Mouse (Mus musculus) ovary, postnatal 36 days (tissue): Measurements from ENCODE around the gene Thegl.
A peak's percentile ranks its signal among the peaks of the same experiment; 100 is the strongest.

Experiments
- DNase-seq: peaks from one replicate; pipeline ENCODE4 v3.0.0; 2022; ENCODE audit warnings: low spot score, mixed read lengths

The Thegl gene

GRCm38 (mm10) chr5:77052616-77053015 is 36.8 kb downstream of the Thegl start:
- no peak for DNase-seq

GRCm38 (mm10) chr5:77056881-77057440 is 41.1 kb downstream of the Thegl start:
- no peak for DNase-seq

GRCm38 (mm10) chr5:77060363-77060762 is 44.5 kb downstream of the Thegl start:
- no peak for DNase-seq

DNA sequence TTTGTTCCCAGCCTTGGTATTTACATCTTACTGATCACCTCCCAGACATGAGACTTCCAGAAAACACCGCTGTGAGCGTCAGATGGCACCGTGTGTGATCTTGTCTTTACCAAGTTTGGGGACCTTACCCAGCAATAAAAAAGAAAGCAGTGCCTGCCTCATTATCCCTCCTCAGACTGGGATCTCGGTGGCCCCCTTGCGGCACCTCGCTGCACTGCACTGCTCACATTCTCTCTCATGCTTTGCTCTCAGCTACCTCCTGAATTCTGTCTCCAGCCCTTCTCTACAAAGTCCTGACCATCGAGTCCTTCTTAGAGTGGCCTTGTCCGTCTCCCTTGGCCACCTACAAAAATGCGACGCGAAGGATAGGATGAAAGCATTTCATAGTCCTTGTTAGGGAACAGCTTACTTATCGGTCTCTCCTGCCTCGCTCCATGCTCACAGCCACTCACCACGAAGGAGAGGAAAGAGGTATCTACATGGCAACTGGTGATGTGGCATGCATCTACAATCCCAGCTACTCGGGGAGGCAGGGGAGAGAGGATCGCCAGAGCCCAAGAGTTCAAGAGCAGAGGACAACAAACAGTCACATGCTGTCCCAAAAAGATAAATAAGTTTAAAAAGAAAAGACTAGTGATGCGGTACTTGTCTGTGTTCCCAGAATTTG is 45.7 kb downstream of the Thegl start:
- DNase-seq: peak; percentile 60

GRCm38 (mm10) chr5:77067321-77067720 is 51.5 kb downstream of the Thegl start:
- no peak for DNase-seq

DNA sequence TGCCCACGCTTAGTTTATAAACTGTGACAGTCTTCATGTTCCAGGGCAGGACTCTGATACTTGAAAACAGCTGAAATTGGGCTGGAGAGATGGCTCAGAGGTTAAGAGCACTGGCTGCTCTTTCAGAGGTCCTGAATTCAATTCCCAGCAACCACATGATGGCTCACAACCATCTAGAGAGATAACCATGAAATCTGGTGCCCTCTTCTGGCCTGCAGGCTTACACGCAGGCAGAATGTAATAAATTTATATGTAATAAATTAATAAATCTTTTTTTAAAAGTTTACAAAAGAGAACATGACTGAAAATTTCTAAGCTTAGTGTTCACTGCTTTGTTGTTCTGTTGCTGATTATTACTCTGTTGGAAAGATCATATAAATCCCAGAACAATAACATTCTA is 55.2 kb downstream of the Thegl start:
- DNase-seq: no peak

- DNase-seq: no peak
Measured at GRCm38 (mm10) chr5:77071626-77072025, 55.8 kb downstream of the Thegl start.

DNA sequence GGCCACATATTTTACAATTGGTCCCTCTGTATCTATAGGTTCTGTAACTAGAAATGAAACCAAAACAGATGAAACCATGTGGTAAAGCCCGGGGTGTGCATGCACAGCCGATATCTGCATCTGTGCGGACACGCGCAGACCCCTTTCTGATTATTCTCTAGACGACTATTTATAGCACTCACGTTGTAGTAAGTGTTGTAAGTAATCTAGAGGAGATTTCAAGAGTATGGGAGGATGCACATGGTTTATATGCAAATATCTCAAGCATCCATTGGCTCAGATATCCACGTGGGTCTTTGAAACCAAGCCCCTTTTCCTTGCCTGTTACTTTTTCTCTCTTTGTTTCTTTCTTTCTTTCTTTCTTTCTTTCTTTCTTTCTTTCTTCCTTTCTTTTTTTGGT is 58.0 kb downstream of the Thegl start:
- DNase-seq: no peak

GRCm38 (mm10) chr5:77074914-77075313 is 59.1 kb downstream of the Thegl start:
- DNase-seq: peak; percentile 38

GRCm38 (mm10) chr5:77075951-77076350 is 60.1 kb downstream of the Thegl start:
- no peak for DNase-seq

DNA sequence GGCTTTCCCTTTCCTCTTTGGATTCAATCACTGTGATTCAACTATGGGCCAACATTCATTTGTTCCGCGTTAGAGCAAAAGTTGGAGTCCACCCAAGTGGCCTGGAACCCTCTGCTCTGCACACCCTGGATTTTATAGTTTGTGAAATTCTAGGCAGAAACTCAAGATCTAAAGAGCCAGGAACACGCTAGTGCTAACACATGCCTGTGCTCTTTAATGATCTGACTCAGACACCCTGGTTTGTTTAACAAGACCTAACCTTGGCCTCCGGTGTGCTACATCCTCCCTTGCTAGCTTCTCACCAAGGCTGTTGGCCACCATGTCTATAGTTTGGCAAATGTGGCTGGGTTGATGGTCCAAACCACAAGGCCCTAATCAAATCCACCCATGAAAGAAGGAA is 64.9 kb downstream of the Thegl start:
- no peak for DNase-seq

- DNase-seq: no peak
Measured at GRCm38 (mm10) chr5:77082735-77083134, 66.9 kb downstream of the Thegl start.

DNA sequence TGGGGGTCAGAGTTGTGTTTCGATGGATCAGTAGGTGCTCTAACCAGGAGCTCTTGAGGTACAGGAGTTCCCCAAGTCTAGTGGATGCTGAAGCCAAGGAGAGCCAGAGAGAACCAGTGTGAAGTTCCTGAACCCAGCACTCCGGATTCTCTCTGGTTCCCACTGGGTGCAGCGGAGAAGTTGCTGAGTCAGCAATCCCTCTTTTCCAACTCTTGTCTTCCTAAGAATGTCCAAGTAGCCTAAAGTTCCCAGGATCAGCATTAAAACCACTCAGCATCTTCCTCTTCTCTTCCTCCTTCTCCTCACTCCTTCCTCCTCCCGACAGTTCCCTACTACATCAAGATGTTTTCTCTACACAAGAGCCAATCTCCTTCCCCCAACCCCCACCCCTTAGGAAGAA is 68.6 kb downstream of the Thegl start:
- no peak for DNase-seq

DNA sequence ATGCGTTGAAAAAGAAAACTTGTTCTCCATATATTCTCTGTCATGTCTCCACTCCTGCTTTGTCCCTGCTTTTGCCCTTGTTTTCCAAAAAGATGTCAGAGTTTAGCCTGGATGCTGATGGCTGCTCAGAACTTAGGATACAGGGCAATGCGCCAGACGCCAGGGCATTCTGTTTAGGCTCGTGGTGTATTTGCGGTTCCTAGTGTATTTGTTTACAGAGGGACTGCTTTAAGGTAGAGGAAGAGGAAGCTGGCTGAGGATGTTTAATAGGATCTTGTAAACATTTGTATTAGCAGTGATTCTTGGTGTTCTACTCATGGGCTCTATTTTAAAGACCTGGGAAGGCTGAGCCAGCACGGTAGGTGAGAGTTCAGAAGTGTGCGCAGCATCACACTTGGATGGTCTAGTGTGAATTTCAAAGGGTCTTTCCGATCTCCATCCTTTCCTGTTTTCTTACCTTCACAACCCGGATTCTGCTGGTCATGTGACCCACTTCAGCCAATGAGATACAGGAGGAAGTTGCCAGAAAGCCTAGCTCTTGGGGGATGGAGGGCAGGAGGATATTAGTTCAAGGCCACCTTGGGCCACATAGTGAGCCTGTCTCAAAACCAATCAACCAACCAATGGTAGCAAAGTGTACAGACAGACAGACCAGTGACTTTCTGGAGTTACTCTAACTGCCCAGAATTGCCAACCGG is 70.1 kb downstream of the Thegl start:
- no peak for DNase-seq

GRCm38 (mm10) chr5:77086541-77086940 is 70.7 kb downstream of the Thegl start:
- no peak for DNase-seq

DNA sequence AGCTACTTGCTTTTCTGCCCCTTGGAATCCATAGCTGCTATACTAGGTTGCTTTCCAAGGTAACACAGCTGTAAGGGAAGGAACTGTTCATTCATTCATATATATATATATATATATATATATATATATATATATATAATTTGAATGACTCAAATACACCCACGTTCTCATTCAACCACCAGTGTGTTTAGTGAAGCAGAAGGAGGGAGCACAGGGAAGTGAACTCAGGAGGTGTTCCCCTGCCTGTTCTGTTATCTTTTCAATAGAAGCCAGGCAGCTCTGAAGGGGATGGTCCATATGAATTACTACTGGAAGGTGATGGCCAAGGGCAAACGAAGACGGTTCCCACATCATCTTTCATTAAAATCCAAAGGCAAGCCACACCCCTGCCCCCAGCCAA is 71.3 kb downstream of the Thegl start:
- DNase-seq: no peak

DNA sequence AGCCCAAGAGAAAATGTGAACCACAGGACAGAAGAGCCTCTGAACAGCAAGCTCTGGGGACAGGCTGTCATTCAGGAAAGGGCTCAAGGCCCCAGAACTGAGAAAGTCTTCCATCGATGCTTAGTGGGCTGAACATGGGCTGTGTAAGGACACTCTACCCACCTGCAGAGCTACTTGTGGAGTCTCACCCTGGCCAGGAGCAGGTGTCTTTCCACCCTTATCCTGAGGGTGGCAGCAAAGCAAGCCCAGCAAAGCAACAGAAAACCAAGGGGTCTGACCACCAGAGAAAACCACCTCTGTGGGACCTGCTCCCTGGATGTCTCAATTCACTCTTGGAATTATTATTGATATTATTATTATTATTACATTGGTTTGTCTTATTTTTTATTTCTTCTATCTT is 73.5 kb downstream of the Thegl start:
- DNase-seq: peak; percentile 57

GRCm38 (mm10) chr5:77089901-77090300 is 74.1 kb downstream of the Thegl start:
- DNase-seq: no peak

- no peak for DNase-seq
Measured at GRCm38 (mm10) chr5:77090521-77091096, 74.8 kb downstream of the Thegl start.

DNA sequence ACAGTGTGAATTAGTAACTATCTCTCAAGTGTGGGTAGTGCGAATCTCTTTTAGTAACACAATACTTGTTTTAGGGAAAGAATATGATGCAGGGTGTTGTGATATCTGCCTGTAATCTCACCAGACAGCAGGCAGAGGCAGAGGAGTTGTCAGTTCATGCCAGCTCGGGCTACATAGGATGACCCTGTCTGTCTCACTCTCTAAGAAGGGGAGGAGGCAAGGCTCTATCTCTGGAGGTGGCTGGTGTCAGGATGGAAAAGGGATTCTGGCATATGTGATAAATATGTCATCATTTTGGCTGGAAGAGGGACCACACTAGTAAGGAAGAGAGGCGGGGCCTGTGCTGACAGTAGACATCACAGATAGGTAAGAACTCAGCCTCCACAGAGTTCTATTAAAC is 76.1 kb downstream of the Thegl start:
- DNase-seq: no peak

GRCm38 (mm10) chr5:77092531-77092930 is 76.7 kb downstream of the Thegl start:
- DNase-seq: no peak

GRCm38 (mm10) chr5:77093961-77094360 is 78.1 kb downstream of the Thegl start:
- no peak for DNase-seq
